Mouse (Mus musculus) hindbrain, postnatal 0 days (tissue): ENCODE measurements at regions not wholly inside any gene's neighbourhood (a gene's known extent, or its start where the extent isn't known, plus 50 kb on each side); places are given as distances from the start of the nearest gene placed in this dataset.
A peak's percentile ranks its signal among the peaks of the same experiment; 100 is the strongest.

Source experiments
- ATAC-seq: fragments of 200-750 bp; cut with Nextera tagmentation; 2 replicates; pipeline ENCODE4 v1.8.0; 2017; ENCODE audit warnings: mild to moderate bottlenecking, moderate TSS enrichment, moderate library complexity
- DNase-seq: peaks from one replicate; pipeline ENCODE4 v3.0.0-alpha.2; 2015; ENCODE audit warnings: low spot score
- H3K27ac ChIP-seq: fragments of 300-500 bp; sonication (generic); 2 replicates; pipeline ENCODE4 v1.5.1; 2014; ENCODE audit warnings: mild to moderate bottlenecking
- H3K27me3 ChIP-seq: fragments of 300-500 bp; sonication (generic); 2 replicates; pipeline ENCODE4 v1.6.1; 2014; ENCODE audit warnings: low read length, mixed read lengths; ENCODE audit not compliant: insufficient read depth
- H3K36me3 ChIP-seq: fragments of 300-500 bp; sonication (generic); 2 replicates; pipeline ENCODE4 v1.6.1; 2014; ENCODE audit warnings: low read length, mixed read lengths; ENCODE audit not compliant: insufficient read depth
- H3K4me1 ChIP-seq: fragments of 300-500 bp; sonication (generic); 2 replicates; pipeline ENCODE4 v1.6.1; 2014; ENCODE audit warnings: antibody characterized with exemption, low read length, mixed read lengths; ENCODE audit not compliant: insufficient read depth
- H3K4me2 ChIP-seq: fragments of 300-500 bp; sonication (generic); 2 replicates; pipeline ENCODE4 v1.6.1; 2014; ENCODE audit warnings: low read depth, mild to moderate bottlenecking, low read length, moderate library complexity, mixed read lengths
- H3K4me3 ChIP-seq: fragments of 300-500 bp; sonication (generic); 2 replicates; pipeline ENCODE4 v1.5.1; 2014; ENCODE audit warnings: low read length
- H3K9ac ChIP-seq: fragments of 300-500 bp; sonication (generic); replicated peaks from 2 replicates; pipeline ENCODE4 v1.6.1; 2014; ENCODE audit warnings: mild to moderate bottlenecking, low read length, moderate library complexity, mixed read lengths
- H3K9me3 ChIP-seq: fragments of 300-500 bp; sonication (generic); 2 replicates; pipeline ENCODE4 v1.6.1; 2016; ENCODE audit warnings: low read length, mixed read lengths
- CTCF ChIP-seq: IDR thresholded peaks from 2 replicates; pipeline ENCODE4 v1.5.1; 2016; ENCODE audit warnings: antibody characterized with exemption, control low read depth, low read depth
- WGBS: fragments of 180-500 bp; shearing (Covaris S2); extraction: QIAGEN DNeasy Blood & Tissue Kit; methylation state at CpG from one replicate; pipeline ENCODE4 v1.1.7; 2014; 5-methylcytosine and 5-hydroxymethylcytosine counted together

GRCm38 (mm10) chr4:71875651-71876050 lies 117.9 kb upstream of the Gm11232 start:
- Histone ChIP-seq H3K4me2 (no peak overlapping the region), H3K9me3 (no peaks in the 10 kb centered on the region), H3K4me3 (no peak overlapping the region), H3K4me1 (no peaks in the 10 kb centered on the region), H3K9ac (no peak overlapping the region), H3K27ac (no peak overlapping the region), H3K27me3 (no peaks in the 10 kb centered on the region), H3K36me3 (no peaks in the 10 kb centered on the region)
- TF ChIP-seq CTCF, result no peak
- no peak for DNase-seq
- ATAC-seq, result no peak
- WGBS, result 96% methylated on average over 4 of the region's 4 CpGs

- Histone ChIP-seq H3K4me3 (no peak overlapping the region), H3K9me3 (no peaks in the 10 kb centered on the region), H3K4me2 (no peak overlapping the region), H3K4me1 (no peaks in the 10 kb centered on the region), H3K9ac (no peak overlapping the region), H3K36me3 (no peaks in the 10 kb centered on the region), H3K27ac (no peak overlapping the region), H3K27me3 (no peaks in the 10 kb centered on the region)
- WGBS, result 59% methylated on average over 1 of the region's 1 CpGs
- TF ChIP-seq CTCF, result no peak
- no peak for ATAC-seq
- DNase-seq, result no peak
Measured at GRCm38 (mm10) chr4:71866948-71867347, 109.2 kb upstream of the Gm11232 start.

GRCm38 (mm10) chr4:71841833-71842232 lies 84.1 kb upstream of the Gm11232 start:
- 67% methylated on average over 3 of the region's 3 CpGs for WGBS
- Histone ChIP-seq H3K4me2 (no peak overlapping the region), H3K4me1 (0 out of 2 replicates have a peak, but pooled peaks cover 4% of the 10 kb centered on the region), H3K9ac (no peak overlapping the region), H3K27ac (no peak overlapping the region), H3K4me3 (no peak overlapping the region), H3K27me3 (no peaks in the 10 kb centered on the region), H3K36me3 (no peaks in the 10 kb centered on the region), H3K9me3 (no peaks in the 10 kb centered on the region)
- TF ChIP-seq CTCF, result no peak
- DNase-seq (no peak), ATAC-seq (no peak)

- Histone ChIP-seq H3K4me2 (no peak overlapping the region), H3K36me3 (no peaks in the 10 kb centered on the region), H3K9ac (no peak overlapping the region), H3K4me1 (0 out of 2 replicates have a peak, but pooled peaks cover 4% of the 10 kb centered on the region), H3K4me3 (no peak overlapping the region), H3K9me3 (no peaks in the 10 kb centered on the region), H3K27me3 (no peaks in the 10 kb centered on the region), H3K27ac (0 out of 2 replicates have a peak overlapping the region, but pooled peaks have one; percentile 20)
- ATAC-seq (peak; percentile 55; the same call in 1 of the 2 replicates), DNase-seq (no peak)
- TF ChIP-seq CTCF, result no peak
- WGBS, result 90% methylated on average over 1 of the region's 1 CpGs
Measured at GRCm38 (mm10) chr4:71840774-71841146, 83.0 kb upstream of the Gm11232 start.

GRCm38 (mm10) chr4:71839803-71840773 lies 82.3 kb upstream of the Gm11232 start:
- Histone ChIP-seq H3K27ac (0 out of 2 replicates have a peak overlapping the region, but pooled peaks have one; percentile 20), H3K4me2 (no peak overlapping the region), H3K9me3 (no peaks in the 10 kb centered on the region), H3K4me3 (no peak overlapping the region), H3K36me3 (no peaks in the 10 kb centered on the region), H3K27me3 (no peaks in the 10 kb centered on the region), H3K4me1 (0 out of 2 replicates have a peak, but pooled peaks cover 4% of the 10 kb centered on the region), H3K9ac (no peak overlapping the region)
- peak; percentile 63 for DNase-seq
- ATAC-seq, result peak; percentile 71
- TF ChIP-seq CTCF, result no peak
- WGBS, result 41% methylated on average over 5 of the region's 5 CpGs

GRCm38 (mm10) chr4:71839134-71839802 lies 81.5 kb upstream of the Gm11232 start:
- WGBS, result 55% methylated on average over 3 of the region's 3 CpGs
- no peak for TF ChIP-seq CTCF
- no peaks in the 10 kb centered on the region for H3K36me3 ChIP-seq
- ATAC-seq (no peak), DNase-seq (peak; percentile 8)
- H3K9me3 ChIP-seq, result no peaks in the 10 kb centered on the region
- no peak overlapping the region for H3K4me3 ChIP-seq
- no peak overlapping the region for H3K9ac ChIP-seq
- H3K4me1 ChIP-seq, result 0 out of 2 replicates have a peak, but pooled peaks cover 4% of the 10 kb centered on the region
- H3K4me2 ChIP-seq, result no peak overlapping the region
- no peaks in the 10 kb centered on the region for H3K27me3 ChIP-seq
- H3K27ac ChIP-seq, result no peak overlapping the region
